Mouse (Mus musculus): ENCODE data around the gene Zbed5.
A peak's percentile ranks its signal among the peaks of the same experiment; 100 is the strongest.
"Not testable (repeated sequence)": the region's sequence is repeated elsewhere in the genome, so short reads cannot be mapped to it uniquely, and the experiment has no call there.

Zbed5 gene

GRCm38 (mm10) chr5:129895198-129896088 lies at the start of gene Zbed5:
Zbed5 (plus strand) TSS chr5:129895723.
- peak; percentile 82 to 87 for DNase-seq (ENCODE audit: low spot score in 2 of 2)

GRCm38 (mm10) chr5:129846752-129847557 lies 48.6 kb upstream of the Zbed5 start, which contains the start of gene Sumf2:
Sumf2 (plus strand) TSS chr5:129846986.
- DNase-seq (ENCODE audit: low spot score in 2 of 2), result peak; percentile 92 to 94

DNA sequence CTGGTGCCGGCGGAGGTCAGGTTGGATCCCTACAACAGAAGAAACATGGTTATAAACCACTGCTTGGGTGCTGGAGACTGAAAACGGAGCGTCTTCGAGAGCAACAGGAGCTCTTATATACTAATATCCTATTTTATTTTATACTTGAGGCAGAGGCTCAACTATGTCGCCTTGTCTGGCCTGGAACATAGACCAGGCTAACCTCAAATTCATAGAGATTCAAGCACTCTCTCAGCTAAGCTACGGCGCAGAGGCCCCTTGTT lies 48.0 kb upstream of the Zbed5 start:
- DNase-seq (ENCODE audit: low spot score in 2 of 2), result no peak

GRCm38 (mm10) chr5:129855163-129855562 lies 40.4 kb upstream of the Zbed5 start:
- no peak for DNase-seq (ENCODE audit: low spot score in 2 of 2)

DNA sequence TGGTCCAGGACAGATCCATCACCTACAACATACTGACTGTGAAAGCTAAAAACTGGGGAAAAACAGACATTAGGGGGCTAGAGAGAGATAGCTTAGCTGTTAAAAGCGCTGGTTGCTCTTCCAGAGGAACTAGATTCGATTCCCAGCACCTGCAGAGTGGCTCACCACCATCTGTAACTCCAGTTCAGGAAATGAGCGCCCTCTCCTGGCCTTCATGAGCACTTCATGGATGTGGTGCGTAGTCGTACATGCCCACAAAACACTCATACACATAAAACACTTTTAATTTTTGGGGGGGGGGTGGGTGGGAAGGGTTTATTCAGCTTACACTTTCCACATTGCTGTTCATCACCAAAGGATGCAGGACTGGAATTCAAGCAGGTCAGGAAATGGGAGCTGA lies 39.1 kb upstream of the Zbed5 start:
- DNase-seq (ENCODE audit: low spot score in 2 of 2), result no peak

- DNase-seq (ENCODE audit: low spot score in 2 of 2), result no peak
Observed at GRCm38 (mm10) chr5:129862325-129862724, 33.2 kb upstream of the Zbed5 start.

DNA sequence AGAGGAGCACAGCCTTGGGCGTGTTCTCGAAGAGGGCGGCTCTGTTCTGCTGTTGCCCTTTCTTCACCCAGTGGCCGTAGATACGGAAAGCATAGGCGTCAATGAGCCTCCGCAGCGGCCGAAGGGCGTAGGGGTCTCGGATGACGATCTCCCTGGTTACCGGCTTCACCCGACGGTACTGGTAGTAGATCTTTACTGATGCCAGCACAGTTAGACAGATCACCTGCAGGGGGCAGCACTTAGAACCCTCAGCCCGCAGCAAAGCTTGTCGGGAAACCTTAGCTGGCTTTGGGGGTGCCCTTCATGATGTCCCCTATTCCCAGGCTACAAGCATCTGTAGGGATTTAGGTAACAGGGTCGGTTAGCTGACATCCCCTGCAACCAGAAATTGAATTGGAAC lies 31.1 kb upstream of the Zbed5 start:
- peak in 1 of 2 experiments; percentile 43 for DNase-seq (ENCODE audit: low spot score in 2 of 2)

DNA sequence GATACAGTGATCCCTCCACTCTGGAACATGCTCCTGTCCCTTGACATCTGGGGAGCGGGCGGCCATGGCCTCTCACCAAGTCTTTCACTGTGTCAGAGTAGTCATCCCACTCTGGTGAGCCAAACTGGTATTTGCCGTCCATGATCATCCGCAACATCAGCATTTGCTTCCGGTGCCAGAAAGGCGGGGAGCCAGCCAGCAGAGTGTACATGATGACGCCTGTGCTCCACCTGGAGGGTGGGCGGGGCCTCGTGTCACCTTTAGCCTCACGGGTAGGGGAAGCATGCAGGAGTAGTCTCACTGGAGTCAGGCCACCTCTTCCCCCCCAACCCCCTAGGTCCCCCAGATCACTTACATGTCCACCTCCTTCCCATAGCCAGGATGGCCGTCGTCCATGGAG lies 29.7 kb upstream of the Zbed5 start:
- no peak for DNase-seq (ENCODE audit: low spot score in 2 of 2)

DNA sequence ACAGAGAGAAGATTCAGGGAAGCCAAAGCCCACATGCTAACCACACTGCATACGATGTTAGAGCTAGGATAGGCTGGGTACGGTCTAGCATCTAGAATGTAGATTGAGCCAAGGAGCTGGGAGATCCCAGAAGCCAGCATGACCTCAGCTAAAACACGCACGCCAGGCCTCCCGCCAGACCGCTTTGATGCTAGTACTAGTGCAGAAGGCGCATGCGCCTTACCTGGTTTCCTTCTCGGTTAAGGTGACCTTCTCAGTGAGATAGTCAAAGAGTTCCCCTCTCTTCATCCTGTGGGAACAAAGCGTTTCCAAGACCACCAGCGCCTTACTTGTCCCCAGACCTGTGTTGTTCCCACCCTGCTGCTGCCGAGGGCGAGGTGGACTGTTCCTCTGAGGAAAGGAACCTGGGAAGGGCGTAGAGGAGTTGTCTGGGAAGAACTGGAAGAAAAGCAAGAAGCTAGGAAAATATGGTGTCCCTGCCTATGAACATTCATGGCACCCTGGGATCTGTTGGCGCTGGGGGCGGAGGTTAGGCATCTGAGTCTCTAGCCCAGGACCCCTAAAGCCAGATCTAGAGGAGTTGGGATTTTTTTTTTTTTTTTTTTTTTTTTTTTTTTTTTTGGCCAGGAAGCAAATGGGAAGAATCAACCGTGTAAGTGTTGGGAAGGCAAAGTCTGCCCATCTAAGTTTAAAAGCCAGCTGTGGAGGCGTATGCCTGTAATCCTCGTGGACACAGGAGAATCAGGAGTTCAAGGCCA lies 26.1 kb upstream of the Zbed5 start:
- DNase-seq (ENCODE audit: low spot score in 2 of 2), result no peak

GRCm38 (mm10) chr5:129871238-129871637 lies 24.3 kb upstream of the Zbed5 start:
- no peak for DNase-seq (ENCODE audit: low spot score in 2 of 2)

DNA sequence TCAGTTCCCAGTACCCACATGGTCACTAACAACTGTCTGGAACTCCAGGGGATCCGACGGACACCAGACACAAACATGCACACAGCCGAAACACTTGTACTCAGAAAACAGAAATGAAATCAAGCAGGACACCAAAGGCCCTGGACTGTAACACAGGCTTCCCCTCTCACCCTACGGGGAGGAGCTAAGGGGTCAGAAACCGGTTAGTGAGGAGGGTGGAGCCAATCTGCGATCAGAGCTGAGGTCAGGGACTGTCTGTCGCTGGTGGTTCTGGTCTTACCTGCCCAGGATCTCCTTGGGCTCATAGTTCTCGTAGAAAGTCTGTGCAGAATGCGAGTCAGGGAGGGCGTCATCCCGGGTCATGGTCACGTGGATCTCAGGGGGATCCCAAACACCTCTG lies 21.6 kb upstream of the Zbed5 start:
- DNase-seq (ENCODE audit: low spot score in 2 of 2), result no peak

- DNase-seq (ENCODE audit: low spot score in 2 of 2), result no peak
Observed at GRCm38 (mm10) chr5:129875098-129875497, 20.4 kb upstream of the Zbed5 start.

DNA sequence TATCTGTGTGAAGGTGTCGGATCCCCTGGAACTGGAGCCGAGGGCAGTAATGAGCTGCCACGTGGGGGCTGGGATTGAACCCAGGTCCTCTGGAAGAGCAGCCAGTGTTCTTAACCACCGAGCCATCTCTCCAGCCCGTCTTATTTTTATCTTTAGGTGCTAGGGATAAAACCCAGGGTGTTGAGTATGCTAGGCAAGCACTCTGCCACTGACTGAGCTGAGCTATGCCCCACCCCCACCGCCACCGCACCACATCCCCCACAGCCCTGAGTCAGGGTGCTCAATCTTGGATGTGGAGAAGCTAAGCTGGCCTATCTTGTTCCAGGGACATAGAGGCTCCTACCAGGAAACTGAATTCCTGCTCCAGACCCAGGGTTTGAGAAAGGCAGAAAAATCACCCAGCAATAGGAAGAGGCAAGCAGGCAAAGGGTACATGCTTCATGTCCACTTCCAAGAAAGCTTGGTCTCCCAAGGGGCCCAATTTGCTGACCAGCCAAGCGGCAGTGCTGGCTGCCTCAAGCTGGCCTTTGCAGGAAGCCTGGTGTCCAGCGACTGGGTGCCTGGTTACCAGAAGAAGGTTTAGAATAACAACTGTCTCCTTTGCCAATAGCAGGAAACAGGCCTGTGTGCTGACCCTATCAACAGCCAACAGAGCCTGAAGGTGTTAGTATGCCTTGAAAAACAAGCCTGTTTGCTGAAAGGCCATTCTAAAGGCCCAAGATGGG lies 17.6 kb upstream of the Zbed5 start:
- DNase-seq (ENCODE audit: low spot score in 2 of 2), result peak; percentile 36 to 55

GRCm38 (mm10) chr5:129878946-129879345 lies 16.6 kb upstream of the Zbed5 start:
- DNase-seq (ENCODE audit: low spot score in 2 of 2), result peak; percentile 35 to 37

GRCm38 (mm10) chr5:129879888-129880287 lies 15.6 kb upstream of the Zbed5 start:
- DNase-seq (ENCODE audit: low spot score in 2 of 2), result no peak

GRCm38 (mm10) chr5:129886271-129886670 lies 9.3 kb upstream of the Zbed5 start:
- DNase-seq (ENCODE audit: low spot score in 2 of 2), result no peak

DNA sequence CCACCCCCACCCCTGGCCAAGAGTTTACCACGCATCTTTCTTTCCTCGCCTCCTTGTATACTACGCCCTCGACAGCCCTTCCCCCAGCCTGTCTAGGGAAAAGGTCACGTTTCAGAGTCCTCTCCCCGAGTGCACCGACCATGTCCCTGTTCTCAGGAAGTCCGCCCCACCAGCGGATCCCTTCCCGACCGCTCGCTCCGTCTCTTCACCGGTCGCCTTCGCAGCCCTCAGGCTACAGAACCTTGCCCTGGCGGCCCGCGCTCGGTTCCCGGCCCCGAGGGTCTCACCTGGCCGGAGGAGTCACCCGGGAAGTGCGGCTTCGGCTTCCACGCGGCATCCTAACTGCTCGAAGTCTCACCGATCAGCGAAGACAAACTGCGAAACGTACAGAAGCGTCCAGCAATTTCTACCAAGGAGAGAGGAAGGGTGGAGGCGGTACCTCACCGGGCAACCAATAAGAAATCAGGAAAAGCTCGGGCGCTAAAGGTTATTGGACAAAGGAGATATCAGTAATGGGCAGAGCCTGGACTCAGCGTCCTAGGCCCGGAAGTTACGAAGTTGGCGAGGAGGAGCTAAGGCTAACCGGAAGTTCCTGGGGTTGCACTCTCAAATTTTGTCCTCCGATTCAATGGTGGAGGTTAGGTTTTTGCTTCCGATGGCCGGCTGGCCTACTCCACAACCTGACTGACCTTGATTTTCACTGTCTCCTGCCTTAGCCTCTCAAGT lies 8.4 kb upstream of the Zbed5 start, which contains the start of gene Chchd2:
Gene Chchd2 (minus strand): TSS at position 560 of the 726 bp plus-strand sequence.
- peak; percentile 90 to 94 for DNase-seq (ENCODE audit: low spot score in 2 of 2)

GRCm38 (mm10) chr5:129890390-129890789 lies 5.1 kb upstream of the Zbed5 start:
- DNase-seq (ENCODE audit: low spot score in 2 of 2), result not testable (repeated sequence)

- no peak for DNase-seq (ENCODE audit: low spot score in 2 of 2)
Observed at GRCm38 (mm10) chr5:129898449-129898848, 2.9 kb downstream of the Zbed5 start, which contains the start of gene Phkg1. Phkg1 (minus strand) TSS chr5:129898549.

GRCm38 (mm10) chr5:129907775-129908174 lies 12.3 kb downstream of the Zbed5 start:
- DNase-seq (ENCODE audit: low spot score in 2 of 2), result no peak
